Mouse (Mus musculus) C2C12 (cell line): ENCODE measurements around the gene Ubfd1.

Experiments
- CEBPB ChIP-seq: IDR thresholded peaks from one replicate; pipeline ENCODE4 v1.6.1; 2011; ENCODE audit warnings: low read depth, mild to moderate bottlenecking, control low read depth, moderate library complexity
- CTCF ChIP-seq: IDR thresholded peaks from one replicate; pipeline ENCODE4 v1.5.1; 2011; ENCODE audit not compliant: control insufficient read depth, insufficient read depth, insufficient read length
- FOSL1 ChIP-seq: IDR thresholded peaks from one replicate; pipeline ENCODE4 v1.8.0; 2011; ENCODE audit warnings: mild to moderate bottlenecking, low read length; ENCODE audit not compliant: poor library complexity, insufficient read depth, severe bottlenecking
- MAX ChIP-seq: IDR thresholded peaks from one replicate; pipeline ENCODE4 v1.6.1; 2011; ENCODE audit warnings: mild to moderate bottlenecking, control low read depth
- MYOD1 ChIP-seq: IDR thresholded peaks from one replicate; pipeline ENCODE4 v1.6.1; 2011; ENCODE audit warnings: low read depth; ENCODE audit not compliant: control insufficient read depth, insufficient read length
- USF1 ChIP-seq: IDR thresholded peaks from one replicate; pipeline ENCODE4 v1.6.1; 2011; ENCODE audit warnings: low read depth, mild to moderate bottlenecking, control low read depth, moderate library complexity

GRCm38 (mm10) chr7:122081071-122081470 is 14.1 kb downstream of the Ubfd1 start:
- no peak for TF ChIP-seq CTCF
- no peak for TF ChIP-seq MYOD1
- TF ChIP-seq USF1: no peak
- no peak for TF ChIP-seq CEBPB
- TF ChIP-seq MAX: no peak
- TF ChIP-seq FOSL1: no peak
